Mouse (Mus musculus): Measurements from ENCODE around the gene Atp8b4.
"Not testable (repeated sequence)": the region's sequence is repeated elsewhere in the genome, so short reads cannot be mapped to it uniquely, and the experiment has no call there.

The Atp8b4 gene

GRCm38 (mm10) chr2:126500521-126500920 is at the start of gene Atp8b4:
Gene Atp8b4 (minus strand): TSS chr2:126500674.
- DNase-seq, result no peak

GRCm38 (mm10) chr2:126549681-126550080 is 49.2 kb upstream of the Atp8b4 start:
- DNase-seq, result no peak

GRCm38 (mm10) chr2:126546392-126546791 is 45.9 kb upstream of the Atp8b4 start:
- no peak for DNase-seq

- DNase-seq, result no peak
Observed at GRCm38 (mm10) chr2:126545297-126545696, 44.8 kb upstream of the Atp8b4 start.

DNA sequence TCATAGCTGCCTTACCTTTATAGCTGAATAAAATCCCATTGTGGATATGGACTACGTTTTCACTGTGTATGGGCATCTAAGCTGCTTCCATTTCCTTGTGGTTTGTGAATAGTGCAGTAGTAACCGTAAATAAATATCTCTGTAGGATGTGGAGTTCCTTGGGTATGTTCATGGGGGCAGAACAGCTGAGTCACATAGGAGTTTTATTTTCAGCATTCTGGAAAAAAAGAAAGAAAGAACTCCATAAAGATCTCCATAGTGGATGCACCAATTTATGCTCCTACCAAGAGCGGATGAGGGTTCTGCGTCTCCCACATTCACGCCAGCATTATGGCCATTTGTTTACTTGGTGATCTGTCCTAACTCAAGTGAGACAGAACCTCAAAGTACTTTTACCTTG is 41.7 kb upstream of the Atp8b4 start:
- DNase-seq, result no peak

DNA sequence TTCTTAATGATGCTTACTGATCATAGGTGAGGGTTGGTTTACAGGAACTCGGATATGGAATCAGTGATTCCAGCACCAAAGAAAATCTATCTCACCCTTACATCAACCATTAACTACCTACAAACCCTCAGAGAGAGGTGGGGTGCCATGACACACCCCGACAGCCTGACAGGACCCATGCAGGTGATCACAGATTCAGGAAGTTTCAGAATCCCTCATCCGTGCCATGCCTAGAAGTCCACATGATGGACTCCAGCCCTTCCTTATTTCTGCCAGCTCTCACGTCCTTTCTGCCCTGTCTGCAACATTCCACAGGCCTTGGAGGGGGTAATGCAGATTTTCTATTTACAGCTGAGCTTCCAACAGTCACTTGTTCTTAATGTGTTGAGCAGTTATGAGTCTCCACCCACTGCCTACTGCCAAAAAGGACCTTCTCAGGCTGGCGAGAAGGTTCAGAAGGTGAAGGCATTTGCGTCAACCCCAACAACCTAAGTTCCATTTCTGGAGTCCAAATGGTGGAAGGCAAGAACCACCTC is 40.0 kb upstream of the Atp8b4 start:
- no peak for DNase-seq

DNA sequence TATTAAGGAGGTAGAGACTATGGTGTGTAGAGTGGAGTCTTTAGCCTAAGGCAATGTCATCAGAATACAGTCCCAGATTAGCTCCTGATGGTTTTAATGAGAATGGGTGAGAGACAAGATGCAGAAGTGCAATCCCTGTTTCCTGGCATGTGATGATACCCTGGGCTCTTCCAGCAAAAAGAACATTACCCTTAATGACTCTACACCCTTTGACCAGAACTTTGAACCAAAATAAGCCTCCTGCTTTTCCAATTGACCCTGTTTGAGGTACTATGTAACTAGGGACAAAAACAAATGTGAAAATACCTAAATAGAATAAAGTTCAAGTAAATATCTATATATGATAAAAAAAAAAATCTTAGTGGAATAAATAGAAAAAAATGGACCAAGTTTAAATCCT is 37.2 kb upstream of the Atp8b4 start:
- DNase-seq, result no peak

DNA sequence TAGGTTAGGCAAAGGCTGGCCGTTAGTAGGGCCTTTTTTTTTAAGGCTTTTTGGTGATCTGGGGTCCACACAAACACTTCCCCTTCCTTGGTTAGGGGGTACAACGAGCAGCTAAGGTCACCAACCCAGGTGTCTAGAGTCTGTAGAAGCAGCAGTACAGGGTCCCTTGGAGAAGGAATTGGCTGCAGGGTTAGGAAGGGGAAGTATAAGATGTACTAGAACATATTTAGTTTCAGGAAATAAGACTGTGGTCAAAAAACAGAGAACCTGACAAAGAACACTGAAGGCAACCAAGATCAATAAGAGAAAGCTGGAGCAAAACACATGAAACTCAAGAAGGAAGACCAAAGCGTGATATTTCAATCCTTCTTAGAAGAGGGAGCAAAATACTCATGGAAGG is 30.1 kb upstream of the Atp8b4 start:
- no peak for DNase-seq

DNA sequence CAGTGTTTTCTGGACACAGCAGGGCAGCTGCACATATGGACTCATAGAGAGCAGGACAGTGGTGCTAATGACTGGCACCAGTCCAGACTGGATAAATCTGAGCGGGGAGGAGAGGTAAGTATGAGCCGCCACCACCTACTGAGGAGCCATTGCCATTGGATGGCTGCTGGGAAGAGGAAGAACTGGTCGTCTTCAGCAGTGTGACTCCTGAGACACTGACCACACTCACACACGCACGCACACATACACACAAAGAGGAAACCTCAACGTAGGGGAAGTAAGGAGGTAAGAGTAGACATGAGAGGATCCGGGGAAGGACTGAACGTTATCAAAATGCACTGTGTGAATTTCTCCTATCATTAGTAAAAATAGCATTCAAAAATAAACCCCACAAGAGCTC is 27.0 kb upstream of the Atp8b4 start:
- no peak for DNase-seq

- DNase-seq, result no peak
Observed at GRCm38 (mm10) chr2:126524271-126524670, 23.8 kb upstream of the Atp8b4 start.

GRCm38 (mm10) chr2:126523101-126523745 is 22.7 kb upstream of the Atp8b4 start:
- not testable (repeated sequence) for DNase-seq

GRCm38 (mm10) chr2:126522056-126522455 is 21.6 kb upstream of the Atp8b4 start:
- DNase-seq, result no peak

DNA sequence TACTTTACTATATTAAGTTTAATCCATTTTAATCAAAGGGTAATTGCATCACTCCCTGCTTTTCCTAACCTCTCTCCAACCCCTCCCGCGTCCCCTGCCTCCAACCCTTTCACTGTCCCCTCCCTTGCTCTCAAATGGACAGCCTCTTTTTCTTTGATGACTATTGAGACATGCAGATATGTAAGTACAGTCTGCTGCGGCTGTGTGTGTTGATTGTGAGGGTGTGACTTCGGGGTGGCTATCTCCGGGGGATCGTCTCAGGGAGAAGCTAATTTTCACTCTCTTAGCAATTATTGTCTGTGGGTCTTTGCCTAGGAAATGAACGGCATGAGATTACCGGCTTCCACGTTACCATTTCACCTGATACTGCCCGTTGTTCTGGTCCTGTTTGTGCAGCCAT is 21.0 kb upstream of the Atp8b4 start:
- DNase-seq, result no peak

- DNase-seq, result no peak
Observed at GRCm38 (mm10) chr2:126520828-126521227, 20.4 kb upstream of the Atp8b4 start.

- DNase-seq, result no peak
Observed at GRCm38 (mm10) chr2:126519872-126520581, 19.6 kb upstream of the Atp8b4 start.

DNA sequence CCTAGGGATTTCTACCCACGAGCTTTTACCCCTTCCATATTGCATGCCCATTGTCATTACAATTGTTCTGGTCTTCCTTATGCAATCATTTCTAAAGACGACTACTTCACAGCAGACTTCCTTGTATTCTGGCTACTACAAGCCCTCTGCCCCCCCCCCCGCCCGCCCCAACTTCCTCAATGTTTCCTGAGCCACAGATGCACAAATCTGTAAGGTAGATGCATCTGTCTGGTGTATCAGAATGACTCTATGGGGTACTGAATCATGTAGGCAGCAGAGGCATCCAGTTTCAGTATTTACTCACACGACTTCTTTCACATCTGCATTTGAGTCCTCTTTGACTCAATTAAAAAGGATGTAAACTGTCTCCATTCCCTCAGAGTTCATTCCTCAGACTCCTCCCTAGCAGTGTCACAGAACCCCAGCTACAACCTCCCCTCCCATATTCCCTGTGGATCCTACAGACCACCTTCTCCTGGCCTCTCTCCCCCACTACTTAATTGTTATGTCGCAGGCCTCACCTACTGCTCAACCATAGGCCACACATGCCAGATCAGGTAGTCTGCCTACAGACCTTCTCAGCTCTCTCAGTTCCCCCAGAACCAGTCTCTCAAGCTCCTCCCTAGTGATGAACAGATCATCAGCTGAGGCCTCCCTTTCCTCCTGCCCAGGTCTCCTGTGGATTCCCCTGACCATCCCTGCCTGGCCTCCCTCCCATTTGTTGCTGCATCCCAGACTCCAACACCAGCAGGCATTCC is 14.8 kb upstream of the Atp8b4 start:
- no peak for DNase-seq

DNA sequence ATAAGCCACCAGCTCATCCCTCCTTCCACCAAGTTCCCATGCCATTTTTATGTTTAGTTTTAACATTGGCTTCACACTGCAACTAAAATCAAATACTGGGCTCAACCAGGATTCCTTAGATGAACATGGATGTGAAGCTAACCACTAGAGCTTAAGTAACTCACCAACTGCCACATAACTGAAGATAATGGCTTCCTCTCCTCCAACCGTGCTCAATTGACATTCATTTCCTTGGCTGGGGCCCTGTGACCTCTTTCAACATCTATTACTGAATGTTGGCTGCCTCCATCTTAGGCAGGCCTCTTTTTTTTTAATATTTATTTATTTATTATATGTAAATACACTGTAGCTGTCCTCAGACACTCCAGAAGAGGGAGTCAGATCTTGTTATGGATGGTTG is 7.8 kb upstream of the Atp8b4 start:
- no peak for DNase-seq

DNA sequence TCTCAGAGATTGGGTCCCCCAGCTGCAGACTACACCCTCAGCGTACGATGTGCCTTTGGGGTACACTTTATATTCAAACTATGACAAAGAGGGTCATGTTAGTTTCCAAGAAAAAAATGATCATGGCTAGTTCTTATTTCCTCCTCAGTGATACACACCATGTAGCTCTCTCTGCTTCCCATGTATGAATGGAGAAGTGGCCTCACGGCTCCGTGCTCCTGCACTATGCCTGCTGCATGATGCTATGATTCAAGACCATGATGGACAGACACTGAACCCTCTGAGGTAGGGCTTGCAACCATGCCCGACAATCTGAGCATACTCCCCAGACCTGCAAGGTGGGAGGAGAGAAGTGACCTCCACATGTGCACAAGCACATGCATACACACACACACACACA is 7.0 kb upstream of the Atp8b4 start:
- DNase-seq, result no peak

DNA sequence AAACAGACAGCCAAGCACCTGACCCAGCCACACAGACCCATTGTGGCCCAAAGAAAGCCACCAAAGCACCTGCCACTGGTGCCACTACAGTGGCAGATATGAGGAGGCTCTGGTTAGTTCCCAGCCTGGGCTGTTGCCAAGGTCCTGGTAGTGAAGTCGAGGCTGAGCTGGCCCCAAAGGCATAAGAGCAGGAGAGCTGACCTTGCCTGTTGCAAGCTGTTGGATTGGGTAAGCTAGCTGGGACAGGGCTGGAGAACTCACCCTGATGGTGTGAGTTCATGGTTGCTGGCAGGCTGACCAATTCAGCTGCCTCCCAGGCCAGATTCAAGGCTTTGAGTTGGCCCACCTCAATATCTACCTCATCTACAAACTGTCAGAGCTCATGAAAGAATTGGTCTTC is 4.7 kb upstream of the Atp8b4 start:
- DNase-seq, result no peak

DNA sequence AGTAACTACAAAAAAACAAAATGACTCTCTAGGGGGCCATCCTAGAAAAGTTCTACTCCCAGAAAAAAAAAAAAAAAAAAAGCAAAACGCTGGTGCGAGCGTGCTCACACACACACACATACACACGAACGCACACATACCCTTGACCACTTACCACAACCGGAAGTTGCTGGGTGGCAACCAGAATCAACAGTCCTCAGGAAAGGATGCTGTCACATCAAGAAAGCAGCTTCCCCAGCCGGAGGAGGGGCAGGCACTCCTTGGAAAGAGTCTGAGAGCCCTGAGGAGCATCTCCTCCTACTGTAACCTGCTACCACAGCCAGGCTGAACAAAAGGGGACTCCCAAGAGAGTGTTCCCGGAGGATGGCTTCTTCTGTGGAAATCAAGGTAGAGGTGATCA is 744 bp downstream of the Atp8b4 start:
- no peak for DNase-seq

DNA sequence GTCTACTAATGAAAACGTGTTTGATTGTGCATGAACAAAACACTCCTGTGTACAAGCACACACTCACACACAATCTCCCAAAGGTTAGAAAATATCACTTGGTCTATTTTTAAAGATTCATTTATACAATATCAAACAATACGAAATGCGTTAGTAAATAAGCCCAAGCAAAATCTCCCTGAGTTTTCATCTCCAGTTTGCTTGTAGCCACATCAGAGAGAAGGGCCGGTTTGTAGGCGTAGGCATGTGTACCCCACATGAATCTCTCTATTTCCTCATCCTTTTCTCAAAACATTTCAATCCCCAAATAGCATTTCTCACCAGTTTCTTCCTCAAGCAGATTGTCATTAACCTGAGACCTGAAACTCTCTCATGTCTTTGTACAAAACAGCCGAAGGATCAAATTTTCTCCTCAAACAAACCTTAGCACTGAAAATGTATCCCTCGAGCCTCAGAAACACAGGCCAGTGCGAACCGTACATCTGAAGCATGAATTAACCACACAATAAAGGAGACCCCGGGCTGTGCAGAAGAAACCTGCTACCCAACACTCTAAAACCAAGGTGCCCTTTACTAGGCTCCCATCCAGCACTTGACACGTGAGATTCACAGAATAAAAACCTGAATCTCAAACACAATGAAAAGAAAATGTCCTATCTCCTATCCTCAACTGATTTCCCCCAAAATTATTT is 1.6 kb downstream of the Atp8b4 start:
- DNase-seq, result no peak

DNA sequence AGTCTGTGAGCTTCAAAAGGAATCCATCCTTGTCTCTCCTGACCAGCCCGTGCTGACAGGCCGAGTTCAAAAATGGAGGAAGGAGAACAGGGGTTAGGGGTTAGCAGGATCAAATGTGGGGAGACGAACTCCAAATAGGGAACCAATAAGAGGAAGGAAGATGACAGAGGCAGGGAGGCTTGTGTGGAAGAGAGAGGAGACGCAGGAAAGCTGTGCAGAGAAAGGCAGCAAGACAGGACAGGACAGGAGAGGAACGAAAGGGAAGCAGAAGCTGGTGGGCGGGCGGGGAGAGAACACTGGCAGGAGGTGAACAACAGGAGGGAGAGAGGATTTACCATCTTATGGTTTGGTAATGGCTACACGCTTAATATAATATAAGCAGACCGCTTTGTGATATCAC is 3.6 kb downstream of the Atp8b4 start:
- DNase-seq, result no peak
